13 mouse cellular contexts compared by ENCODE assay signal in genomic region chr3:54723741-54724500, GRCm38 (mm10). TPM values are rescaled to one million over a fixed set of nuclear protein-coding genes. Genes with fewer than 3 reads are reported as not detected.
DNase-seq lines count a peak whose midpoint lies in the region; ATAC-seq and TF ChIP-seq lines count a peak whose summit lies in the region.
"Had no signal": no experiment of that assay in that cellular context is flagged by ENCODE, and none has a peak within 500 bp of the region (broad histone marks: within the 10 kb centered on the region; RNA-seq: fewer than 3 reads in every experiment).

No protein-coding gene starts in this region.

- no peaks in the 10 kb centered on the region for H3K4me1 ChIP-seq in intestine, embryonic 16.5 days (ENCODE audit: control insufficient read depth, insufficient read depth, low read length)
- no peaks in the 10 kb centered on the region for H3K4me1 ChIP-seq in hindbrain, embryonic 10.5 days (replicated peaks)
- H3K4me1 ChIP-seq: heart, embryonic 15.5 days; limb, embryonic 15.5 days had no signal

- no peak overlapping the region for H3K27ac ChIP-seq in layer of hippocampus, adult 2 months
- H3K27ac ChIP-seq in intestine, embryonic 16.5 days (ENCODE audit: low read length): no peak overlapping the region
- H3K27ac ChIP-seq in hindbrain, embryonic 10.5 days: no peak overlapping the region
- H3K27ac ChIP-seq: heart, embryonic 15.5 days; kidney, postnatal 0 days; limb, embryonic 15.5 days had no signal

- ATAC-seq in intestine, embryonic 16.5 days: no peak

- H3K4me2 ChIP-seq in intestine, embryonic 16.5 days (ENCODE audit: low read depth, low read length): no peak overlapping the region
- H3K4me2 ChIP-seq: heart, embryonic 15.5 days; limb, embryonic 15.5 days had no signal

- H3K36me3 ChIP-seq in intestine, embryonic 16.5 days (ENCODE audit: control insufficient read depth, insufficient read depth, low read length): peaks cover 9% of the 10 kb centered on the region
- H3K36me3 ChIP-seq in hindbrain, embryonic 10.5 days: peaks cover 82% of the 10 kb centered on the region

- no peak overlapping the region for H3K4me3 ChIP-seq in layer of hippocampus, adult 2 months
- no peak overlapping the region for H3K4me3 ChIP-seq in intestine, embryonic 16.5 days (ENCODE audit: low read length)
- no peak overlapping the region for H3K4me3 ChIP-seq in hindbrain, embryonic 10.5 days
- H3K4me3 ChIP-seq: heart, embryonic 15.5 days; limb, embryonic 15.5 days had no signal

- no peak overlapping the region for H3K9ac ChIP-seq in intestine, embryonic 16.5 days (ENCODE audit: low read depth, low read length)
- H3K9ac ChIP-seq: heart, embryonic 15.5 days; limb, embryonic 15.5 days had no signal

- DNase-seq in layer of hippocampus, adult 2 months (ENCODE audit: low spot score in 2 of 2): no peak
- DNase-seq in layer of hippocampus, adult 9-10 months (ENCODE audit: low spot score): no peak
- peak; percentile 36 to 55 for DNase-seq in CD8-positive naive resting alpha-beta T cell, adult 2 months (ENCODE audit: low read depth in 2 of 2, low spot score in 2 of 2)
- DNase-seq in induced T-regulatory cell, adult 2 months (ENCODE audit: low read depth): peak; percentile 89
- DNase-seq in spleen, postnatal 36 days (ENCODE audit: low spot score in 2 of 2): peak; percentile 61 to 67
- no peak for DNase-seq in kidney, postnatal 25 days
- no peak for DNase-seq in hindbrain, embryonic 10.5 days (ENCODE audit: low spot score)
- DNase-seq: embryo, embryonic 11 days had no signal

- no peaks in the 10 kb centered on the region for H3K27me3 ChIP-seq in intestine, embryonic 16.5 days (replicated peaks; ENCODE audit: control insufficient read depth, insufficient read depth, low read length)
- H3K27me3 ChIP-seq in hindbrain, embryonic 10.5 days (ENCODE audit: insufficient read depth, poor library complexity, severe bottlenecking): no peaks in the 10 kb centered on the region
- H3K27me3 ChIP-seq: heart, embryonic 15.5 days; limb, embryonic 15.5 days had no signal

- no peaks in the 10 kb centered on the region for H3K9me3 ChIP-seq in intestine, embryonic 16.5 days (ENCODE audit: control insufficient read depth, low read length)
- H3K9me3 ChIP-seq in hindbrain, embryonic 10.5 days: no peaks in the 10 kb centered on the region
- H3K9me3 ChIP-seq: G1E; heart, embryonic 15.5 days; limb, embryonic 15.5 days had no signal

- TF ChIP-seq CTCF in layer of hippocampus, adult 2 months (conservative IDR thresholded peaks at IDR 0.05): peak; percentile 19; the same call in 1 of the 2 replicates

- WGBS in intestine, embryonic 16.5 days: 80% methylated on average over 10 of the region's 10 CpGs
- 85% methylated on average over 10 of the region's 10 CpGs for WGBS in hindbrain, embryonic 10.5 days

RNA-seq across cellular contexts. Expression of gene Gm21958, which starts 9.8 kb away (rescaled TPM):
- total RNA-seq in layer of hippocampus, adult 2 months (2021): not detected
- 0.53 TPM in 1 of 2 replicates, not detected in the other for polyA plus RNA-seq in intestine, embryonic 16.5 days (2015; fragmentation: Nextera tagmentation; extraction: Ambion mirVana)
- 0.93 TPM in 1 of 2 replicates, not detected in the other for polyA plus RNA-seq in hindbrain, embryonic 10.5 days (2016; fragmentation: Nextera tagmentation; extraction: Ambion mirVana)
- total RNA-seq: G1E had no signal
- polyA plus RNA-seq: G1E had no signal

RNA-seq across cellular contexts. Expression of gene Exosc8, which starts 11.3 kb away (rescaled TPM):
- total RNA-seq in layer of hippocampus, adult 2 months (2021): 10 to 100 TPM; 30.4 to 41.4 TPM
- polyA plus RNA-seq in intestine, embryonic 16.5 days (2015; fragmentation: Nextera tagmentation; extraction: Ambion mirVana): 84.2 and 91.4 TPM in 2 replicates
- 143 and 175 TPM in 2 replicates for polyA plus RNA-seq in hindbrain, embryonic 10.5 days (2016; fragmentation: Nextera tagmentation; extraction: Ambion mirVana)

RNA-seq across cellular contexts. Expression of gene Alg5, which starts 11.4 kb away (rescaled TPM):
- total RNA-seq in layer of hippocampus, adult 2 months (2021): 10 to 100 TPM; 21.1 to 22.8 TPM
- 64.3 and 66.2 TPM in 2 replicates for polyA plus RNA-seq in intestine, embryonic 16.5 days (2015; fragmentation: Nextera tagmentation; extraction: Ambion mirVana)
- polyA plus RNA-seq in hindbrain, embryonic 10.5 days (2016; fragmentation: Nextera tagmentation; extraction: Ambion mirVana): 37.0 and 41.5 TPM in 2 replicates

RNA-seq across cellular contexts. Expression of gene Supt20, which starts 31.3 kb away (rescaled TPM):
- total RNA-seq in layer of hippocampus, adult 2 months (2021): 10 to 100 TPM; 52.3 to 53.3 TPM
- 72.9 and 77.8 TPM in 2 replicates for polyA plus RNA-seq in intestine, embryonic 16.5 days (2015; fragmentation: Nextera tagmentation; extraction: Ambion mirVana)
- polyA plus RNA-seq in hindbrain, embryonic 10.5 days (2016; fragmentation: Nextera tagmentation; extraction: Ambion mirVana): 105 and 112 TPM in 2 replicates

RNA-seq across cellular contexts. Expression of gene Smad9, which starts 31.5 kb away (rescaled TPM):
- total RNA-seq in layer of hippocampus, adult 2 months (2021): 1 to 10 TPM; 7.1 to 7.6 TPM
- 1.0 and 1.4 TPM in 2 replicates for polyA plus RNA-seq in intestine, embryonic 16.5 days (2015; fragmentation: Nextera tagmentation; extraction: Ambion mirVana)
- polyA plus RNA-seq in hindbrain, embryonic 10.5 days (2016; fragmentation: Nextera tagmentation; extraction: Ambion mirVana): 0.19 and 0.25 TPM in 2 replicates
- polyA plus RNA-seq: G1E had no signal

Comparison
In these comparisons a context has a peak if more than half of its experiments do, and no peak if none do; other contexts are left out.
1. DNase-seq: peak in CD8-positive naive resting alpha-beta T cell, adult 2 months (2 of 2), induced T-regulatory cell, adult 2 months (single experiment) and spleen, postnatal 36 days (2 of 2); none in layer of hippocampus, adult 2 months (0 of 2), layer of hippocampus, adult 9-10 months (single experiment), kidney, postnatal 25 days (0 of 2) and hindbrain, embryonic 10.5 days (single experiment).